Mouse (Mus musculus) heart, postnatal 0 days (tissue): ENCODE data around the gene Pbx3.

Experiments
- CTCF ChIP-seq: IDR thresholded peaks from 2 replicates; pipeline ENCODE4 v1.5.1; 2016; ENCODE audit warnings: antibody characterized with exemption, control low read depth, low read depth
- EP300 ChIP-seq: IDR thresholded peaks from 2 replicates; pipeline ENCODE4 v1.6.1; 2016; ENCODE audit warnings: antibody characterized with exemption, low read depth

DNA sequence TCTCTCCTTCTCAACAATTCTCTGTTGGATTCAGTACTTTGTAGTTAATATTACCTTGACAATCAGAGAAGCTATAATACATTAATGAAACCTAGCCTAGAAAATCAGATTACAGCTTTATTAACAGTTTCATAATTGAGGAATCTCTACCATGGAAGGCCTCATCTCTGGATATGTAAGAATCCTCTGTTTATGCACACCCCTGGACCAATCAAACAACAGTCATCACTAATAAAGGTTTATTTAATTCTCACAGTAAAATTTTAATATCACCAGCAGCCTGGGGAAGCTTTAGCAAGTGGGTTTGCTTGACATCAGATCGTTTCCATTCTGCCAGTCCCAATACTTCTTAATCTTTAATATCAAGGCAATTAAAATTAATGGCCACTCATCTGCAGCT, 191.3 kb downstream of the Pbx3 start:
- TF ChIP-seq EP300 (no peak), CTCF (no peak)
